14 mouse cellular contexts compared by ENCODE assay signal in genomic region chr17:8343416-8343815, GRCm38 (mm10). TPM values are rescaled to one million over a fixed set of nuclear protein-coding genes. Genes with fewer than 3 reads are reported as not detected.
DNase-seq lines count a peak whose midpoint lies in the region; ATAC-seq lines count a peak whose summit lies in the region.
"Had no signal": no experiment of that assay in that cellular context is flagged by ENCODE, and none has a peak within 500 bp of the region (broad histone marks: within the 10 kb centered on the region; RNA-seq: fewer than 3 reads in every experiment).

No protein-coding gene starts in this region.

- H3K4me3 ChIP-seq in forebrain, embryonic 16.5 days (replicated peaks; ENCODE audit: low read length), result no peak overlapping the region
- H3K4me3 ChIP-seq in forebrain, embryonic 10.5 days, result no peak overlapping the region
- H3K4me3 ChIP-seq: erythroblast, embryonic 14.5 days; gastrocnemius, adult 2 months had no signal

- no peak for DNase-seq in forebrain, embryonic 10.5 days (ENCODE audit: extremely low spot score, low spot score)
- peak; percentile 53 to 71 for DNase-seq in kidney, adult 8-10 months
- no peak for DNase-seq in kidney, postnatal 10 days
- DNase-seq in right cerebral cortex, postnatal 4 days, result peak; percentile 25
- DNase-seq in right cerebral cortex, postnatal 25 days, result no peak
- no peak for DNase-seq in cerebellum, postnatal 36 days
- DNase-seq: cerebellum, adult 11 months; gastrocnemius, adult 2 months; liver; right cerebral cortex, postnatal 14 days had no signal

- H3K9ac ChIP-seq in forebrain, embryonic 16.5 days (replicated peaks; ENCODE audit: low read depth, low read length), result no peak overlapping the region

- H3K36me3 ChIP-seq in forebrain, embryonic 16.5 days (ENCODE audit: control insufficient read depth, insufficient read depth), result no peaks in the 10 kb centered on the region
- H3K36me3 ChIP-seq in forebrain, embryonic 10.5 days (replicated peaks), result no peaks in the 10 kb centered on the region

- no peaks in the 10 kb centered on the region for H3K9me3 ChIP-seq in forebrain, embryonic 16.5 days (ENCODE audit: control insufficient read depth, low read length)
- H3K9me3 ChIP-seq in forebrain, embryonic 10.5 days, result no peaks in the 10 kb centered on the region

- no peaks in the 10 kb centered on the region for H3K27me3 ChIP-seq in forebrain, embryonic 16.5 days (replicated peaks; ENCODE audit: control insufficient read depth, insufficient read depth, low read length)
- peaks cover 63% of the 10 kb centered on the region for H3K27me3 ChIP-seq in forebrain, embryonic 10.5 days (ENCODE audit: poor library complexity, severe bottlenecking)

- peaks cover 30% of the 10 kb centered on the region for H3K4me1 ChIP-seq in forebrain, embryonic 16.5 days (replicated peaks; ENCODE audit: control insufficient read depth, insufficient read depth, low read length)
- H3K4me1 ChIP-seq in forebrain, embryonic 10.5 days, result peaks cover 25% of the 10 kb centered on the region

- no peak for ATAC-seq in forebrain, embryonic 16.5 days
- ATAC-seq in inflammation-experienced regulatory T-cells, adult 6 months, result no peak

- 71% methylated on average over 6 of the region's 6 CpGs for WGBS in forebrain, embryonic 16.5 days
- 80% methylated on average over 6 of the region's 6 CpGs for WGBS in forebrain, embryonic 10.5 days

- no peak overlapping the region for H3K27ac ChIP-seq in forebrain, embryonic 16.5 days (ENCODE audit: low read length)
- no peak overlapping the region for H3K27ac ChIP-seq in forebrain, embryonic 10.5 days
- H3K27ac ChIP-seq: gastrocnemius, adult 2 months had no signal

- H3K4me2 ChIP-seq in forebrain, embryonic 16.5 days (ENCODE audit: low read length), result peak overlapping the region; percentile 14; the same call in 1 of the 2 replicates

RNA-seq across cellular contexts. Expression of gene Prr18, which starts 6.2 kb away (rescaled TPM):
- 10.5 and 12.2 TPM in 2 replicates for polyA plus RNA-seq in forebrain, embryonic 16.5 days (2015; fragmentation: Nextera tagmentation; extraction: Ambion mirVana)
- 0.19 and 0.30 TPM in 2 replicates for polyA plus RNA-seq in forebrain, embryonic 10.5 days (2016; fragmentation: Nextera tagmentation; extraction: Ambion mirVana)
- polyA plus RNA-seq in inflammation-experienced regulatory T-cells, adult 6 months (2017; shearing (Covaris generic)), result under 1 TPM in 1 of 3 experiments, not detected in 2; 0.25 TPM

RNA-seq across cellular contexts. Expression of gene T2, which starts 12.4 kb away (rescaled TPM):
- polyA plus RNA-seq in forebrain, embryonic 16.5 days (2015; fragmentation: Nextera tagmentation; extraction: Ambion mirVana), result 0.22 and 0.37 TPM in 2 replicates
- 0.35 and 0.66 TPM in 2 replicates for polyA plus RNA-seq in forebrain, embryonic 10.5 days (2016; fragmentation: Nextera tagmentation; extraction: Ambion mirVana)
- 1 to 10 TPM in 2 of 3 experiments, under 1 TPM in 1; 0.44 to 2.0 (median 1.4) TPM for polyA plus RNA-seq in inflammation-experienced regulatory T-cells, adult 6 months (2017; shearing (Covaris generic))
- polyA plus RNA-seq: erythroblast, embryonic 14.5 days; G1E had no signal

RNA-seq across cellular contexts. Expression of gene Sft2d1, which starts 32.5 kb away (rescaled TPM):
- 141 and 165 TPM in 2 replicates for polyA plus RNA-seq in forebrain, embryonic 16.5 days (2015; fragmentation: Nextera tagmentation; extraction: Ambion mirVana)
- 58.6 and 62.9 TPM in 2 replicates for polyA plus RNA-seq in forebrain, embryonic 10.5 days (2016; fragmentation: Nextera tagmentation; extraction: Ambion mirVana)
- 100 to 1,000 TPM; 111 to 145 (median 111) TPM for polyA plus RNA-seq in inflammation-experienced regulatory T-cells, adult 6 months (2017; shearing (Covaris generic))

Comparison
In these comparisons a context has a peak if more than half of its experiments do, and no peak if none do; other contexts are left out.
1. DNase-seq: peak in kidney, adult 8-10 months (2 of 2) and right cerebral cortex, postnatal 4 days (single experiment); none in forebrain, embryonic 10.5 days (single experiment), kidney, postnatal 10 days (single experiment), right cerebral cortex, postnatal 25 days (single experiment) and cerebellum, postnatal 36 days (0 of 2).